Mouse (Mus musculus): ENCODE measurements at regions not wholly inside any gene's neighbourhood (a gene's known extent, or its start where the extent isn't known, plus 50 kb on each side); places are given as distances from the start of the nearest gene placed in this dataset.

DNA sequence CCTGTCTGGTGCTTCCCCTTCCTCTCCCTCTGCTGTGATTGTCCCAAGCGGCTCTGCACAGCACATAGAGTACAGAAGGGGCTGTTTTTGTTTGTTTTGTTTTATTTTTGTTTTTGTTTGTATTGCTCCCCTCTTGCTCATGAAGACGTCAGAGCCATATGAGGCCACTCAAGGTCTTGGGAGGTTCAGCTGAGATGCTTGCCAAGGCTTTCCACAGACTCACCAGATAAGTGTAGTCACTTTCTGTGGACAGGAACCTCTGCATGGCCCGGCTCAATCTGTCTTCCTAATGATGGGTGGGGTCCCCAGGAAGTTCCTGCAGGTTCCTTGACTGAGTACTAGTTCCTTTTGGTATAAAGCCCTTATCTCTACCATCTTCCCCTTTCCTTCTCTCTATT lies 53.6 kb downstream of the Gadd45g start:
- TF ChIP-seq CTCF (IDR thresholded peaks at IDR 0.05; ENCODE audit: insufficient read depth, low read depth, low read length): no peak
- no peak for TF ChIP-seq POLR2A (IDR thresholded peaks at IDR 0.05; ENCODE audit: insufficient read depth, low read depth, low read length)

Data from olfactory bulb, adult 2 months (tissue).